Mouse (Mus musculus): Measurements from ENCODE around the gene Apol10a. TPM values are rescaled to one million over a fixed set of nuclear protein-coding genes. Genes with fewer than 3 reads are reported as not detected.
"Not testable (repeated sequence)": the region's sequence is repeated elsewhere in the genome, so short reads cannot be mapped to it uniquely, and the experiment has no call there.

Apol10a gene
- not detected for total RNA-seq (2021)

GRCm38 (mm10) chr15:77476693-77477092, at the start of gene Apol10a:
Gene Apol10a (plus strand): TSS chr15:77477047.
- DNase-seq; intact Hi-C loops (cut with DNase I): not testable (repeated sequence)

GRCm38 (mm10) chr15:77428690-77429448, 48.0 kb upstream of the Apol10a start:
- DNase-seq; intact Hi-C loops (cut with DNase I): not testable (repeated sequence)

DNA sequence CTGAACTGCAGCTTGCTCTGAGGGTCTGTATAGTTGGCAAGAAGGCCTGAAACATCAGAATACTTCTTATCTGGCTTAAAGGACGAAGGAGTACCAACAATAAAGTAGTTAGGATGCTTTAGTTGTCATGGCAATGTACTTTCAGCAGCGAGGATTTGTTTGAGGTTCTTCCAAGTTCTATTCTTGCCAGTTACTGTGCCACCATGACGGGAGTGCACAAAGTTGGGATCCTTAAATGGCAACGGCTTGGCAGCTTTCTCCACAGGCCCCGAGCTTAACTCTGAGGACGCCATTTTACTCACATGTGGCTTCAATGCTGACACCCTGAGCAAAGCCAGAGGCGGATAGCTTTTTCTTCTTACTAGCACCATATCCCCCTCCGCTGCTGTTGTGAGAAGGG, 32.1 kb upstream of the Apol10a start:
- DNase-seq; intact Hi-C loops (cut with DNase I): not testable (repeated sequence)

DNA sequence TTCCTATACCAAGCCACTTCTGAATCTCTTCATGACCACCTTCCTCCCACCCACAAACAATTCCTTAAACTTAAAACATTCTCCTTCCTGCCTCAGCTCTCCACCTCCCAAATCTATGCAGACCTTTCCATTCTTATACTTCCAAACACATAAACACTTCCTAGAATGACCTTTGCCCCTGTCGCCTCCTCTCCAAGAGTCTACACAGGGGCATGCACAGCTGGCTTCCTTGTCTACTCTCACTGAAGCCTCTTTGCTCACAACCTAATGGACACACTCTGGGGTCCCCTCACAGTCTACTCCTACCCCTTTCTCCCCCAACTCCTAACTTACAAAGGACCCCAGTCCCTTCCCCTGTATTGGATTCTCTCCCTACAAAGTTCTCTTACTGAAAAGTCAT, 31.2 kb upstream of the Apol10a start:
- DNase-seq; intact Hi-C loops (cut with DNase I): not testable (repeated sequence)

DNA sequence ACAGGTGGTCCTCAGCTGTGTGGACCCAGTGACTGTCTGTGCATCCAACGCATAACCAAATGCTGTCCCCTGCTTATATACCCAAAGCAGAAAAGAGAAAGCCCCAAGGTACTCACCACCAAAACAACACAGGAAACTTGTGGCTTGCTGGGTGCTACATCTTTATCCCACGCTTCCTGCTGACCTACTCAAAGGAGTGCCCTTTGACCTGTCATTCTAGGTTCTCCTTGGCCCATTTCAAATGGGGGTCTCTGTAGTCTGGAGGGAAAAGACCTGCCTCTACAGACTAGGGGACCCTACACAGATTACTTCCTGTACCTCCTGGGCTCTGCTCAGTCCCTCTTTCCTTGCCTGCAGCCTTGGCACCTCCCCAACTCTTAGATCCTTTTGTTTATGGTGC, 29.5 kb upstream of the Apol10a start, which contains the start of gene Apol7b:
Gene Apol7b (minus strand): TSS at position 101 of the 400 bp plus-strand sequence.
- intact Hi-C loops (cut with DNase I): not testable (repeated sequence)

DNA sequence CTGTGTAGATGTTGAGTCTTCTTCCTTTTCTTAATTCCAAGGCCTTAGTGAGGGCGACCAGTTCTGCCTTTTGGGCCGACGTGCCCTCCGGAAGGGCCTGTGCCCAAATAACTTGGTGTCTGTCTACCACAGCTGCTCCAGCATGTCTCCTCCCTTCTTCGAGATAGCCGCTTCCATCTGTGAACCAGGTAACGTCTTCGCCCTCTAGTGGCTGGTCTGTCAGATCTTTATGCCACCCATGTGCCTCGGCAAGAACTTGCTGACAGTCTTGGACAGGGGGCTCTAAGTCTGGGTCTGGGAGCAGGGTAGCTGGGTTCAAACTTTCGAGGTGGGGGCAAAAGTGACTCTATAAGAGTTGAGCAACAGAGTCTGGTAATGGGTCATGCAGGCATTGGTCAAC, 26.9 kb upstream of the Apol10a start:
- intact Hi-C loops (cut with DNase I): not testable (repeated sequence)
- DNase-seq: peak; percentile 17

More for the DNA sequence above, 29.5 kb upstream of the Apol10a start, which contains the start of gene Apol7b:
- DNase-seq: not testable (repeated sequence)

DNA sequence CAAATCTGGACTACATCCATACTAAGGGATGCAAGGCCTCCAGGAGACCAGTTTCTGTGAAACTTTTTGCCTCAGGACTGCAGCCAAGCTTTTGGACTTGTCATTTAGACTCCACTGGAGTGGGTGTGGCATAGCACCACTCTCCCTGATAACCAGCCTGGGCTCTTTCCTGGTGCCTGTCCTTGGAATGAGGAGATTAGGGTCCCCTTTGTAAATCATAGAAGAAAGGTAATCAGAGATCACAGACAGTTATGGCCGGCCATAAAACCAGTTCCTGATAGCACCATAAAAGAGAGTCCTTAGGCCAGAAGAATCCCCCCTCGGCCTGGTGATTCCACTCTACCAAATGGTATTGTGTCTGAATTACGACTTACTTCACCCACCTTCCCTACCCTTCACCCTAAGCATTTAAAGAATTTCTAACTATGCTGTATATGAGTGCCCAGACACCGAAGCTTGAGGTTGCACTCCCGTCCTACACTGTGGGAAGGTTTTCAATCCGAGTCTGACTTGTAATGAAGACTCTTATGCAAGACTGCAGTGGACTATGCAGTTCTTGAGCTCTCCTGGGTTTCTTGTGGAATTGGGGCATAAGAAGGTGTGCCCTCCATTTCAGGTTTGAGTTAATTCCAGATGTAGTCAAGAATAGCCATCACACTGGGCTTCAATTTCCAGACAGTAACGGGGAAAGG, 2.0 kb upstream of the Apol10a start:
- intact Hi-C loops (cut with DNase I); DNase-seq: not testable (repeated sequence)

DNA sequence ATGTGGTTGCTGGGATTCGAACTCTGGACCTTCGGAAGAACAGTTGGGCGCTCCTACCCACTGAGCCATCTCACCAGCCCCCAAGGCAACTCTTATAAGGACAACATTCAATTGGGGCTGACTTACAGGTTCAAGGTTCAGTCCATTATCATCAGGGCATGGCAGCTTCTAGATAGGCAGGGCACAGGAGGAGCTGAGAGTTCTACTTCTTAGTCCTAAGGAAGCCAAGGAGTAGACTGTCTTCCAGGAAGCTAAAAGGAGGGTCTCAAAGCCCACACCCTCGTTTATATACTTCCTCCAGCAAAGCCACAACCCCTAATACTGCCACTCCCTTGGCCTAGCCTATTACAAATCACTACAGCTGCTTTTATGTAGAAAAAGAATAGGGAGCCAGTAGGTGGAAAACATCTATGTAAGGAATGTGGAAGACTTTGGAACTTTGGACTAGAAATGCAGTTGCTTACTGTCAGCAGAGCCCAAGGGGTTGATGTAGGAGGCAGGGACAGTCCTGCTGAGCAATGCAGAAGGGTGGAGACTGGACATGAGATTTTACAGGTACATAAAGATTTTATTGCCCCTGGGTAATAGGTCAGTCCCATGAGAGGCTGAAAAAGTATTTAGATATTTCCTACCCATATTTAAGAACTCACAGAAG, 5.4 kb downstream of the Apol10a start:
- DNase-seq: no peak
- intact Hi-C loops (cut with DNase I): no loop called here

GRCm38 (mm10) chr15:77493181-77493580, 16.3 kb downstream of the Apol10a start:
- DNase-seq; intact Hi-C loops (cut with DNase I): not testable (repeated sequence)

DNA sequence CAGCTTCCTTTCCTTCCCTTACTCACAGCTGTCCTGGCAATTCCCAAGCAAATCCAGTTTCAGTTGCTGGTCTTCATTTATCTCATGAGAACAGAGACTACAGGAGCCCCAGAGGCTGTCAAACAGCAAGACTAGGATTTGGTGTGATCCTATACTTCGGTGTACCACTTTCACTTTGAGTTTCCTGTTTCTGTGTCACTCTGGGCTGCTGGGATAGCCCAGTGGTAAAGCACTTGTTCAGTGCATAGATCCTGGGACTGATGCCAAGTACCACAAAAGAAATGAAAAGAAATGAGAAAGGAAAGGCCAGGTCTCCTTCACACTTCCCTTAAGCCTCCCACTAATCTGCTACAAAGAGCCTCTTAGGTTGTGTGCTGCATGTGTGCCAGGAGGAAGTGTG, 17.8 kb downstream of the Apol10a start:
- intact Hi-C loops (cut with DNase I); DNase-seq: not testable (repeated sequence)

DNA sequence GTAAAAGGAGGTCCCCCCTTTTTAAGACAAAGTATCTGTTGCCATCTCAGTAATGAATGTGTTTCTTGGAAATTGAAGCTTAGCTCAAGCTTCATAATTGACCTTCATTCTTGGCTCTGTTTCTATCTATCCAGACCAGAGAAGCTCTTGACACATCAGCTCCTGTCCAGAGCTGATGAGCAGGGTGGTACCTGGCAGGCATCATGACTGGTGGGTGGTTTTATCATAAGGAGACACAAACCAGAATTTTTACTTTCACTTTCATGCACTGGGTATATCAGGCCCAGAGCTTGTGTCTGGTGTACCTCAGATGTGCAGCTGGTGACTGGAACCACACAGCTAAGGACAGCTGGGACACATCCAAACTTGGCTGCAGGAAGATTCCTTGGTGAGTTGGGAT, 31.1 kb downstream of the Apol10a start, which contains the start of gene Apol11a:
Gene Apol11a (plus strand): TSS at position 306 of the 400 bp plus-strand sequence.
- intact Hi-C loops (cut with DNase I): not testable (repeated sequence)
- DNase-seq: peak; percentile 9 to 11

DNA sequence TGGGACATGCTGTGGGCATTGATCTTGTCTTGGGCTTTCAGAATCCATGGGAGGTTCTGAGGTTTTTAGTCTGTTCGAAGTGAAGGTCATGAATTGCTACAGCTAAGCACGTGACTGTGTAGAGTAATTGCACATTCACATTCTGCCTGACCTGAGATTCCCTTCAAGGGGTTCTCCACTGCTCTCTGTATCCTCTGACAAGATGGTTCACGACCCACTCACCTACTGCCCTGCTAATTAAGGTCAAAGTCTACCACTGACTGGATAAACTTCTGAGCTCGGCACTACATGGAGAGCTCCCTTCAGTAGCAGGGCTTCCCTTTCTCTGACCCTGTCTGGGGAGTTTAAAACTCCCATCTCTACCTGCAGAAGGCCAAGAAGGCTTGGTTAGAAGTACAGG, 43.7 kb downstream of the Apol10a start:
- not testable (repeated sequence) for DNase-seq
- intact Hi-C loops (cut with DNase I): loop anchor here (5.0 kb wide), 1 partner anchor 162 kb away; no protein-coding TSS in a partner anchor

DNA sequence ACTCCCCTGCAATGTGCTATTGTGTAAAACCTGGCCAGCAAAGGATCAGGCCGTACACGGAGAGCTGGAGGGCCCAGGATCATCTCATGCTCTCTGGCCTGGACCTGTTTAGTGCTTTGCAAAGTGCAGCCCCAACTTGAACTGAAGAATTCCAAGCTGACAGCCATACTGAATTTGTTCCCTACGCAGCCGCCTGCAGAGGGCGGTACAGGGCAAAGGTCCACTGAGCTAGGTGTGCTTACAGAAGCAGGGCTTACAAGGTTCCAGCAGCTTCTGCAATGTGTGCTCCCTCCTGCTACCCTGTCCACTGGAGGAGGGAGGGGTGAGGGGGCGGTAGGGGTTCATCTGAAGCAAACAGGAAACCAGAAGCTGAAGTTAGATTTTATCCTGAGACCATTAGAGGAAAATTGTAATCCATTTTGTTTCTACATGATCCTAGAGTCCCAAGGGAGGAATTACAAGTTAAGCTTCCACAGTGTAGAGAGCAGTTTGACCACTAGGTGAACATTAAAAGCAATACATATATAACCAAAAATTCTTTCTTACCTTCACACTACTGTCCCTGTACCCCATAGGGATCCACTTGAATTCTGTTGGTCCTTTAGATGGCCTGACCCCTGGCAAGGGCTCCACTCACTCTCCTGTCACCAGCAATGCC, 46.5 kb downstream of the Apol10a start:
- intact Hi-C loops (cut with DNase I): loop anchor here (1.0 to 5.0 kb wide), 2 partner anchors 107 to 159 kb away; no protein-coding TSS in a partner anchor
- DNase-seq: peak; percentile 76 to 86

GRCm38 (mm10) chr15:77533216-77533615, 56.4 kb downstream of the Apol10a start, which contains the start of gene Apol7c:
Gene Apol7c (minus strand): TSS chr15:77533316.
- intact Hi-C loops (cut with DNase I): loop anchor here (1.0 kb wide), 1 partner anchor 86 kb away; no protein-coding TSS in a partner anchor
- no peak for DNase-seq

DNA sequence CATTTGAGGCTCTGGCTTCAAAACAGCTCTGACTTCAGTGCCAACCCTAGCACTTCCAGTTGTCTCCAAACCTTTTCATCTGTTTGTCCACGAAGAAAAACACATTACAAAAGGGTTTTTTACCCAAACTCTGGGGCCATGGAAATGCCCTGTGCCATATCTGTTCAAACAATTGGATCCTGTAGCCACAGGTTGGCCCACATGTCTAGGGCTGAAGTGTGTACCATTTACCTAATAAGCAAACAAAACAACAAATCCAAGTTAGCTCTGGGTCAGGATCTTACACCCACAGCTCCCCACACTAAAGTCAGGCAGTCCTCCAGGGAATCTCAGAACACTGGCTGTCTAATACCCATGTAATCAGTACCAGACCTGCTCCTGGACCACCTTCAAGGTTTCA, 62.4 kb downstream of the Apol10a start:
- intact Hi-C loops (cut with DNase I): not testable (repeated sequence)
- peak in 1 of 2 experiments; percentile 23 for DNase-seq

Other genes with a start within 250 kb of the Apol10a start
- 100 to 1,000 TPM; 134 to 153 TPM for gene Rbfox2, start 170.0 kb upstream of the Apol10a start, total RNA-seq (2021)
- under 1 TPM; 0.17 to 0.34 TPM for gene Apol7a, start 77.9 kb upstream of the Apol10a start, total RNA-seq (2021)
- gene Apol9a, start 65.9 kb upstream of the Apol10a start, total RNA-seq (2021): under 1 TPM in 1 of 2 experiments, not detected in 1; 0.17 TPM
- under 1 TPM in 1 of 2 experiments, not detected in 1; 0.29 TPM for gene Apol7b, start 29.6 kb upstream of the Apol10a start, total RNA-seq (2021)
- not detected for gene Apol11a, start 31.2 kb downstream of the Apol10a start, total RNA-seq (2021)
- gene Apol7c, start 56.3 kb downstream of the Apol10a start, total RNA-seq (2021): not detected
- gene 1700025B11Rik, start 84.8 kb downstream of the Apol10a start, total RNA-seq (2021): not detected
- under 1 TPM; 0.22 to 0.36 TPM for gene Apol10b, start 119.1 kb downstream of the Apol10a start, total RNA-seq (2021)
- gene Gm36245, start 122.2 kb downstream of the Apol10a start, total RNA-seq (2021): not detected
- under 1 TPM; 0.17 to 0.77 TPM for gene Apol11b, start 166.2 kb downstream of the Apol10a start, total RNA-seq (2021)
- under 1 TPM in 1 of 2 experiments, not detected in 1; 0.15 TPM for gene Apol7e, start 221.8 kb downstream of the Apol10a start, total RNA-seq (2021)